Comparison of ENCODE assay signal across 8 mouse cellular contexts in the genomic region with DNA sequence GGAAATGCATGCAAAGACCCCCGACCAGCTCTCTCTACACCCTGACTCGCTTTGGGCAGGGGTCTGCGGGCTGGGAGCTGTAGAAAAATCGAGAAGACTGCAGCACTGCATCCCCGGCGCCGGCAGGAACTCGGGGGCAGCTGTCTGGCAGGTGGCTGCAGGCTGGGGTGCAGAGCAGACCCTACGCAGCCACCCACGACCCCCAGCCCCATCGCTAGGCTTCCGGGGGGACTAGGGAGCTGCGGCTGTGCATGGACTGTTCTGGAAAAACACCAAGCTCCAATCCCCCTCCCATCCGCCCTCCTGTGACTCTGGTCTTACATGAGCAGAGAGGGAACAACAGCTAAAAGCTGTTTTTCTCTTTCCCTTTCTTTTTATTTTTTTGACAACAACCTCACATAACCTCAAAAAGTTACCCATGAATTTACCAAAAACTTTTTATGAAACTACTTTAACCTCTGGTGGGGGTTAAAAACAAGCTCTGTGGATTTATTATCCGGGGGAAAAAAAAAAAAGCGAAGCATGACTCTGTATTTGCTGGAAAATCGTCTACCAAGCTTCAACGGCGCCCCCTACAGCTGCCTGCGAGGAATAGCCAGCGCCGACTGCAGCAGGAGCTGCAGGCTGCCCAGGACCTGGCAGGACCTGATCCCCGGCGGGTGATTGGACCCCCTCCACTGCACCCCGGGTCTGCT. TPM values are rescaled to one million over a fixed set of nuclear protein-coding genes. Genes with fewer than 3 reads are reported as not detected.
DNase-seq lines count a peak whose midpoint lies in the region; ATAC-seq and TF ChIP-seq lines count a peak whose summit lies in the region.

No protein-coding gene starts in this region.

- DNase-seq in Patski (ENCODE audit: low read depth, low spot score): peak; percentile 25
- DNase-seq in cerebellum, postnatal 14 days: peak; percentile 97 to 98
- DNase-seq in frontal cortex, postnatal 14 days (ENCODE audit: low spot score in 2 of 2): peak; percentile 76 to 90
- DNase-seq in layer of hippocampus, postnatal 25 days (ENCODE audit: extremely low spot score in 1 of 2, low spot score in 1 of 2): peak; percentile 83 to 98
- DNase-seq in lung, postnatal 25 days (ENCODE audit: low spot score): peak; percentile 88
- peak; percentile 56 for DNase-seq in retina, adult 2 months (ENCODE audit: low read depth, low spot score)
- DNase-seq in thymus, postnatal 25 days: peak; percentile 83

- in situ Hi-C loops in Patski (cut with MboI; ENCODE audit: low pct_unique_long_range_greater_than_20kb): loop anchor here (5.0 to 25.0 kb wide), 2 partner anchors 361 to 1086 kb away; partner anchors contain the start of gene Ankrd60

- peak; percentile 86 for ATAC-seq in Patski
- ATAC-seq in hindbrain, embryonic 13.5 days (ENCODE audit: low FRiP score): peak; percentile 89

- H3K9ac ChIP-seq in hindbrain, embryonic 13.5 days: peak overlapping the region; percentile 75

- no peaks in the 10 kb centered on the region for H3K9me3 ChIP-seq in hindbrain, embryonic 13.5 days

- H3K4me2 ChIP-seq in hindbrain, embryonic 13.5 days: peak overlapping the region; percentile 85

- peaks cover 2% of the 10 kb centered on the region for H3K27me3 ChIP-seq in Patski
- H3K27me3 ChIP-seq in hindbrain, embryonic 13.5 days: peaks cover 19% of the 10 kb centered on the region

- no peaks in the 10 kb centered on the region for H3K36me3 ChIP-seq in hindbrain, embryonic 13.5 days

- peaks cover 22% of the 10 kb centered on the region for H3K4me1 ChIP-seq in hindbrain, embryonic 13.5 days (replicated peaks)

- peak; percentile 92 for TF ChIP-seq CTCF in Patski (IDR thresholded peaks at IDR 0.05)

- peak overlapping the region; percentile 76 for H3K27ac ChIP-seq in hindbrain, embryonic 13.5 days

- CTCF ChIA-PET in Patski (lab: Charles Lee): interaction anchor here (0.8 to 3.7 kb wide), 14 partner anchors 10 to 365 kb away, joined by 3 to 42 read pairs (median 4); no protein-coding TSS in a partner anchor

- under 1% methylated on average over 25 of the region's 25 CpGs for WGBS in hindbrain, embryonic 13.5 days

- POLR2A ChIA-PET in Patski (lab: Charles Lee): interaction anchor here (0.6 to 0.7 kb wide), 2 partner anchors 12 to 354 kb away, joined by 3 to 5 read pairs; no protein-coding TSS in a partner anchor

- H3K4me3 ChIP-seq in hindbrain, embryonic 13.5 days: peak overlapping the region; percentile 46

RNA-seq across cellular contexts. Expression of gene Zfp831, which starts 30.4 kb away (rescaled TPM):
- polyA plus RNA-seq in Patski (2021): not detected
- not detected in 2 replicates for polyA plus RNA-seq in hindbrain, embryonic 13.5 days (2015; fragmentation: Nextera tagmentation; extraction: Ambion mirVana)
- 10 to 100 TPM; 18.8 to 20.0 TPM for total RNA-seq in layer of hippocampus, postnatal 25 days (2021)

Comparison
In these comparisons a context has a peak if more than half of its experiments do, and no peak if none do; other contexts are left out.
1. Peak in every context shown above with its lines: DNase-seq, ATAC-seq, H3K4me3 ChIP-seq and H3K27ac ChIP-seq.
2. DNase-seq: peak in every context shown above with its lines; median percentile 98 in cerebellum, postnatal 14 days; 90 in layer of hippocampus, postnatal 25 days; 88 in lung, postnatal 25 days; 83 in frontal cortex, postnatal 14 days; 83 in thymus, postnatal 25 days; 56 in retina, adult 2 months; 25 in Patski.